Mouse (Mus musculus): ENCODE measurements around the gene Pomc.
A peak's percentile ranks its signal among the peaks of the same experiment; 100 is the strongest.

- TF ChIP-seq POLR2A (IDR thresholded peaks at IDR 0.05; ENCODE audit: borderline replicate concordance, extremely low read depth, insufficient read depth, insufficient read length, poor library complexity, severe bottlenecking) = no peak
- TF ChIP-seq CTCF (IDR thresholded peaks at IDR 0.05; ENCODE audit: borderline replicate concordance, extremely low read depth, insufficient read depth, insufficient read length) = peak; percentile 56; the same call in 1 of the 2 replicates
These were observed 1.6 kb downstream of the Pomc start for GRCm38 (mm10) chr12:3956351-3956750.
